Mouse (Mus musculus) heart, embryonic 12.5 days (tissue): ENCODE measurements at regions not wholly inside any gene's neighbourhood (a gene's known extent, or its start where the extent isn't known, plus 50 kb on each side); places are given as distances from the start of the nearest gene placed in this dataset.
"Not testable (repeated sequence)": the region's sequence is repeated elsewhere in the genome, so short reads cannot be mapped to it uniquely, and the experiment has no call there.

Experiments used
- ATAC-seq: fragments of 200-750 bp; cut with Nextera tagmentation; 2 replicates; pipeline ENCODE4 v1.8.0; 2017; ENCODE audit warnings: moderate TSS enrichment, moderate library complexity; ENCODE audit not compliant: insufficient number of reproducible peaks, low FRiP score
- H3K27ac ChIP-seq: fragments of 300-500 bp; sonication (generic); 2 replicates; pipeline ENCODE4 v1.5.1; 2016; ENCODE audit warnings: mild to moderate bottlenecking, moderate library complexity; ENCODE audit not compliant: poor library complexity, severe bottlenecking
- H3K27me3 ChIP-seq: fragments of 300-500 bp; sonication (generic); replicated peaks from 2 replicates; pipeline ENCODE4 v1.6.1; 2016; ENCODE audit warnings: mild to moderate bottlenecking, moderate library complexity
- H3K36me3 ChIP-seq: fragments of 300-500 bp; sonication (generic); 2 replicates; pipeline ENCODE4 v1.6.1; 2016; ENCODE audit warnings: mild to moderate bottlenecking, moderate library complexity
- H3K4me1 ChIP-seq: fragments of 300-500 bp; sonication (generic); replicated peaks from 2 replicates; pipeline ENCODE4 v1.6.1; 2016; ENCODE audit warnings: mild to moderate bottlenecking
- H3K4me2 ChIP-seq: fragments of 300-500 bp; sonication (generic); 2 replicates; pipeline ENCODE4 v1.6.1; 2016; ENCODE audit warnings: mild to moderate bottlenecking, moderate library complexity
- H3K4me3 ChIP-seq: fragments of 300-500 bp; sonication (generic); 2 replicates; pipeline ENCODE4 v1.5.1; 2016; ENCODE audit warnings: mild to moderate bottlenecking
- H3K9ac ChIP-seq: fragments of 300-500 bp; sonication (generic); 2 replicates; pipeline ENCODE4 v1.6.1; 2016; ENCODE audit warnings: mild to moderate bottlenecking, moderate library complexity
- H3K9me3 ChIP-seq: fragments of 300-500 bp; sonication (generic); replicated peaks from 2 replicates; pipeline ENCODE4 v1.6.1; 2016; ENCODE audit warnings: mild to moderate bottlenecking, moderate library complexity
- WGBS: fragments of 180-500 bp; shearing (Covaris S2); methylation state at CpG from one replicate; pipeline ENCODE4 v1.1.7; 2016; 5-methylcytosine and 5-hydroxymethylcytosine counted together

- ATAC-seq, H3K4me3 ChIP-seq, H3K4me1 ChIP-seq, H3K36me3 ChIP-seq, H3K27me3 ChIP-seq, H3K9ac ChIP-seq, H3K4me2 ChIP-seq, H3K27ac ChIP-seq, H3K9me3 ChIP-seq: not testable (repeated sequence)
- 50% methylated on average over 4 of the region's 4 CpGs for WGBS
Observed at GRCm38 (mm10) chr17:82922986-82923385, 292.1 kb upstream of the Pkdcc start.

DNA sequence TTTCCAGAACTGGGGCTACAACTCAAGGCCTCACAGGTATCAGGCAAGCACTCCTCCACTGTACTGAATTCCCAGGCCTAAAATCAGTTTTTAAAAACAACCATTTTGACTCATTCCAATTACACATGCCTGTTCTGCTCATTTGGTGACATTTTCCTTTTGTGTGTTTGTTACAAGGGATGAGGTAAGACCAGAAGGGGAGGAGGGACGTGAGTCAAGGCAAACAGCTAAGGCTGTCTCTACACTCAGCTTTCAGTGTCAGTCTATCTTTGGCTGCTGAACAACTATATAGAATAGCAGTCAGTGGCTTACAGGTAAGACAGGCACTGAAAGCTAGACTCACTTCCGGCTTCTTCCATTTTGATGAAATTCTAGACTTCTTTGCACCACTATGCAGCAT, 289.3 kb upstream of the Pkdcc start:
- no peak for ATAC-seq
- Histone ChIP-seq H3K27me3 (no peaks in the 10 kb centered on the region), H3K4me2 (no peak overlapping the region), H3K9me3 (no peaks in the 10 kb centered on the region), H3K9ac (no peak overlapping the region), H3K4me3 (no peak overlapping the region), H3K27ac (no peak overlapping the region), H3K4me1 (no peaks in the 10 kb centered on the region), H3K36me3 (no peaks in the 10 kb centered on the region)
- WGBS = 73% methylated on average over 2 of the region's 2 CpGs

DNA sequence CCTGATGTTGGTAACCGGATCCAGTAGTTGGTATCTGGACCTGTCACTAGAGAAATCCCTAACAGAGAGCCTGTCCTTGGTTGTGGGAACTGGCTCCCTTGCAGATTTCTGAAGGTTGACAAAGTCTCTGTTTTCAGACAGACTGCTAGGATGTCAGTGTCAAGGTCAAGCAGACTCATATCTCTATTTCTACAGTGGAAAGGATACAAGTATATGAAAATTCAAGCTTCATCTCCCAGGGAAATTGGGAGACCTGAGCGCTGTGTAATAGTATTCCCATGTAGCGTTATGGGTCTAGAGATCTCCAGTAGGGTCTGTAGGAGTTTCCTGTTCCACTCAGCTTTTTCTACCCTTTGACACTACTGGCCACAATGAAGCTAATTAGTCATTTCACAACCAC, 287.4 kb upstream of the Pkdcc start:
- WGBS = 76% methylated on average over 3 of the region's 3 CpGs
- H3K27me3 ChIP-seq = no peaks in the 10 kb centered on the region
- H3K9ac ChIP-seq = no peak overlapping the region
- H3K4me3 ChIP-seq = no peak overlapping the region
- H3K27ac ChIP-seq = no peak overlapping the region
- ATAC-seq = no peak
- H3K9me3 ChIP-seq = no peaks in the 10 kb centered on the region
- H3K4me2 ChIP-seq = no peak overlapping the region
- H3K36me3 ChIP-seq = no peaks in the 10 kb centered on the region
- H3K4me1 ChIP-seq = no peaks in the 10 kb centered on the region

GRCm38 (mm10) chr17:82929511-82929910, 285.6 kb upstream of the Pkdcc start:
- Histone ChIP-seq H3K4me3 (no peak overlapping the region), H3K27ac (no peak overlapping the region), H3K36me3 (no peaks in the 10 kb centered on the region), H3K9ac (no peak overlapping the region), H3K4me2 (no peak overlapping the region), H3K4me1 (no peaks in the 10 kb centered on the region), H3K27me3 (no peaks in the 10 kb centered on the region), H3K9me3 (no peaks in the 10 kb centered on the region)
- ATAC-seq = no peak
- 63% methylated on average over 3 of the region's 3 CpGs for WGBS

DNA sequence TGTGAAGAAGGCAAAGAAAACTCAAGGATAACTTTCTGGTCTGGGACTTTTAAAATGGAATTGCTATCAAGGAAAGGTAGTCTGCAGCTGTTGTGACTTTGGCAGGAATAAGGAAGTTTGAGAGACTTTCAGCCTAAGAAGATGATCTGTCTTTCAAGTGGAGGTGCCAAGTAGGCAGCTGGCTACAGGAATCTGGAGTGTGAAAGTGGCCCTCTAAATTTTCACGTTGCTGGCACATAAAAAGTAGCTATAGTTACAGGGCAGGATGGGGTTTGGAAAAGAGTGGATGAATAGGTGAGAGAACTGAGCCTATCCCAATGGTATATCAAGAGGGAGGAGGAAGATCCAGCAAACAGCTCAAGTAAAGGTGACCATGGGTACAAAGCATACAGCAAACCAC, 284.4 kb upstream of the Pkdcc start:
- WGBS = 53% methylated on average over 1 of the region's 1 CpGs
- H3K9me3 ChIP-seq = no peaks in the 10 kb centered on the region
- ATAC-seq = no peak

GRCm38 (mm10) chr17:82931476-82931875, 283.6 kb upstream of the Pkdcc start:
- Histone ChIP-seq H3K27ac (no peak overlapping the region), H3K4me1 (no peaks in the 10 kb centered on the region), H3K27me3 (no peaks in the 10 kb centered on the region), H3K4me3 (no peak overlapping the region), H3K4me2 (no peak overlapping the region), H3K9ac (no peak overlapping the region), H3K36me3 (no peaks in the 10 kb centered on the region), H3K9me3 (no peaks in the 10 kb centered on the region)
- ATAC-seq = no peak
- WGBS = 85% methylated on average over 4 of the region's 4 CpGs

More for the DNA sequence above, 284.4 kb upstream of the Pkdcc start:
- H3K27ac ChIP-seq = no peak overlapping the region
- H3K9ac ChIP-seq = no peak overlapping the region
- H3K4me2 ChIP-seq = no peak overlapping the region
- H3K36me3 ChIP-seq = no peaks in the 10 kb centered on the region
- H3K27me3 ChIP-seq = no peaks in the 10 kb centered on the region
- no peak overlapping the region for H3K4me3 ChIP-seq
- H3K4me1 ChIP-seq = no peaks in the 10 kb centered on the region

- no peak overlapping the region for H3K27ac ChIP-seq
- H3K4me1 ChIP-seq = 0 out of 2 replicates have a peak, but pooled peaks cover 13% of the 10 kb centered on the region
- ATAC-seq = no peak
- H3K36me3 ChIP-seq = no peaks in the 10 kb centered on the region
- no peak overlapping the region for H3K9ac ChIP-seq
- H3K9me3 ChIP-seq = no peaks in the 10 kb centered on the region
- no peak overlapping the region for H3K4me2 ChIP-seq
- no peak overlapping the region for H3K4me3 ChIP-seq
- H3K27me3 ChIP-seq = no peaks in the 10 kb centered on the region
- 46% methylated on average over 3 of the region's 3 CpGs for WGBS
Observed at GRCm38 (mm10) chr17:82936836-82937235, 278.3 kb upstream of the Pkdcc start.

DNA sequence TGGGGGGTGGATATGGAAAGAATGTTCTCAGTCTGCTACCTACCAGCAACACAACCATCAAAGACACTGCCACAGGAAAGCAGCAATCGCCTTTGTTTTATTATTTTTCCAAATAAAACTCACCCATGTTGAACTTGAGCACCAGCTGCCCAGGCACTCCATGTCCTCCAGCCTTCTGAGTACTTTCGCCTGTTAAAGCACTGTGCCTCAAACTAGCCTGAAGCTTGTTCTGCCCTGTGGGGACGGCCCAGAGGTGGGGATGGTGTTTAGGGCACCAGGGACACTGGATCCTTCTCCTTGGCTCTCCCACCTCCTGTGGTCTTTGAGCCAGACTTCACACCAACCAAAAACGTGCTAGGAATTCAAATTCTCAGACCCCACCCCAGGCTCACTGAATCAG, 269.0 kb upstream of the Pkdcc start:
- Histone ChIP-seq H3K36me3 (no peaks in the 10 kb centered on the region), H3K27ac (no peak overlapping the region), H3K4me2 (no peak overlapping the region), H3K4me1 (no peaks in the 10 kb centered on the region), H3K9ac (no peak overlapping the region), H3K27me3 (no peaks in the 10 kb centered on the region), H3K4me3 (no peak overlapping the region), H3K9me3 (no peaks in the 10 kb centered on the region)
- 52% methylated on average over 4 of the region's 4 CpGs for WGBS
- ATAC-seq = no peak

DNA sequence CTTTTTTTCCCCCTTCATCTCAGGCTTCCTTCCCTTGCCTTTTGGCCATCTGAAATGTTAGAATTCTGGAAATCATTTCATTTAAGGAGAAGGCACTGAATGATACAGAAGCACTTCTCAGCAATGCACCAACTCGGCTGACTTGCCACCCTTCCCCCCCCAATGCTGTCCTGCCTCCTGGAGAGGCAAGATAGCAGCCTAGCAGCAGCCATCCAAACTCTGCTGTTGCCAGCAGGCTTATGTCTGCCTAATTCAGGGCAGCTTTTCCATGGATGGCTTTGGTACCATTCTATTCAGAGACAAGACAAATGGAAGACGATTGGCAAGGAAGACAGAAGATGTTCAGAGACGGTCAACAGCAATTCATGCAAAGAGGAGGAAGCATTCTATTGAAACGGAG, 265.3 kb upstream of the Pkdcc start:
- Histone ChIP-seq H3K4me2 (no peak overlapping the region), H3K4me3 (no peak overlapping the region), H3K27me3 (no peaks in the 10 kb centered on the region), H3K27ac (no peak overlapping the region), H3K36me3 (no peaks in the 10 kb centered on the region), H3K4me1 (no peaks in the 10 kb centered on the region), H3K9ac (no peak overlapping the region), H3K9me3 (0 out of 2 replicates have a peak, but pooled peaks cover 4% of the 10 kb centered on the region)
- 61% methylated on average over 4 of the region's 4 CpGs for WGBS
- no peak for ATAC-seq

DNA sequence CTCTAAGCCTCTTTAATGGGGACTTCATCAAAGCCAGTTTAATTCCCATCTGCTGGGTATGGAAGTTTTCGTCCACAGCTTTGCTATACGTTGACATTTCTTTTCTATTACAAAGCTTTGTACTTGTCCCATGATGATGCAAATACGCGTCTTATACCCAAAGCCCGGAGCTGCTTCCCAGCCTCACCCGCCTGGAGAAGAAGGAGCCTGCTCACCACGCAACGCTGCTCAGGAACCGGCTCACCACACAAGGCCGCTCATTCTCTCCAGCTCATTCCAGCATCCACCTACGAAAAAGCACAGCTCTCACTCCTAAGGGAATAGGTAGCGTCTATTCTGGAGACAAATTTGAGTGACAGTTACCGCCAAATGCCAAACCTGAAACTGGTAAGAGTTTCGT, 264.8 kb upstream of the Pkdcc start:
- H3K4me2 ChIP-seq = no peak overlapping the region
- no peak overlapping the region for H3K9ac ChIP-seq
- WGBS = 85% methylated on average over 14 of the region's 14 CpGs
- H3K9me3 ChIP-seq = 0 out of 2 replicates have a peak, but pooled peaks cover 4% of the 10 kb centered on the region
- H3K36me3 ChIP-seq = no peaks in the 10 kb centered on the region
- no peak for ATAC-seq
- H3K27me3 ChIP-seq = no peaks in the 10 kb centered on the region
- H3K27ac ChIP-seq = no peak overlapping the region
- H3K4me1 ChIP-seq = no peaks in the 10 kb centered on the region
- H3K4me3 ChIP-seq = no peak overlapping the region

- Histone ChIP-seq H3K27ac (no peak overlapping the region), H3K4me3 (no peak overlapping the region), H3K4me2 (no peak overlapping the region), H3K4me1 (no peaks in the 10 kb centered on the region), H3K27me3 (no peaks in the 10 kb centered on the region), H3K9ac (no peak overlapping the region), H3K36me3 (no peaks in the 10 kb centered on the region), H3K9me3 (no peaks in the 10 kb centered on the region)
- no peak for ATAC-seq
- WGBS = 45% methylated on average over 4 of the region's 4 CpGs
Observed at GRCm38 (mm10) chr17:82957409-82957808, 257.7 kb upstream of the Pkdcc start.

GRCm38 (mm10) chr17:82963374-82963773, 251.7 kb upstream of the Pkdcc start:
- H3K4me2 ChIP-seq = no peak overlapping the region

More at GRCm38 (mm10) chr17:82963374-82963773, 251.7 kb upstream of the Pkdcc start:
- no peaks in the 10 kb centered on the region for H3K9me3 ChIP-seq
- 34% methylated on average over 3 of the region's 3 CpGs for WGBS
- H3K4me1 ChIP-seq = no peaks in the 10 kb centered on the region
- no peak overlapping the region for H3K9ac ChIP-seq
- no peaks in the 10 kb centered on the region for H3K36me3 ChIP-seq
- H3K27me3 ChIP-seq = no peaks in the 10 kb centered on the region
- no peak for ATAC-seq
- no peak overlapping the region for H3K27ac ChIP-seq
- H3K4me3 ChIP-seq = no peak overlapping the region
